Mouse (Mus musculus): Measurements from ENCODE around the gene Ddx18.
A peak's percentile ranks its signal among the peaks of the same experiment; 100 is the strongest.

GRCm38 (mm10) chr1:121567521-121568489, at the start of gene Ddx18:
- no peak for TF ChIP-seq POLR2A (IDR thresholded peaks at IDR 0.05; ENCODE audit: low read depth, low read length)
- peak; percentile 85 for TF ChIP-seq CTCF (IDR thresholded peaks at IDR 0.05; ENCODE audit: extremely low read depth, insufficient read depth, insufficient read length, insufficient replicate concordance)
